Mouse (Mus musculus) large intestine, adult 2 months (tissue): ENCODE results near the gene Tmem131. TPM values are rescaled to one million over a fixed set of nuclear protein-coding genes. Genes with fewer than 3 reads are reported as not detected.
"Not testable (repeated sequence)": the region's sequence is repeated elsewhere in the genome, so short reads cannot be mapped to it uniquely, and the experiment has no call there.

Source experiments
- DNase-seq: peaks from one replicate; pipeline ENCODE4 v3.0.0-alpha.2; 2012; ENCODE audit warnings: low read depth, low spot score
- WGBS: fragments of 180-500 bp; shearing (Covaris S2); methylation state at CpG from one replicate; pipeline ENCODE4 v1.1.7; 2018; 5-methylcytosine and 5-hydroxymethylcytosine counted together
- polyA plus RNA-seq: library from polyadenylated mRNA; depleted of rRNA; stranded (reverse); fragments of >200 nt; gene quantifications from 2 replicates; pipeline ENCODE4 v1.2.3, GENCODE M21; 2012

Gene Tmem131
- polyA plus RNA-seq, 1 experiment: 19.1 TPM

- no peak for DNase-seq
- WGBS: 80% methylated on average over 6 of the region's 6 CpGs
Observed at GRCm38 (mm10) chr1:36852085-36852484, 91.4 kb downstream of the Tmem131 start.

GRCm38 (mm10) chr1:36851392-36851791, 92.1 kb downstream of the Tmem131 start:
- 82% methylated on average over 4 of the region's 4 CpGs for WGBS
- DNase-seq: no peak

DNA sequence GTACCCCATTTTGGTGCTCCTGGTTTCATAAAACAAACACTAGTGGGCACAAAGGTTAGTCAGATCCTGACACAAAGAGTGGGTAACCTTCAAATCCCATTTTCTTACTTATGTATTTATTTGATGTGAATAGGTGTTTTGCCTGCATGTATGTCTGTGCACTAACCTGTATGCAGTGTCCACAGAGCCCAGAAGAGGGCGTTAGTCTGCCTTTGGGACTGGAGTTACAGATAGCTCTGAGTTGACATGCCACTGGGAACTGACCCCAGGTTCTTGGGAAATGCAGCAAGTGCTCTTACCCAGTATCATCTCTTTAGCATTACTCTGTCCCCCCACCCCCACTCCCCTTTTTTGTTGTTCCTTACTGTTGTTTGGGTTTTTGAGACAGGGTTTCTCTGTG, 95.4 kb downstream of the Tmem131 start:
- 90% methylated on average over 1 of the region's 1 CpGs for WGBS
- DNase-seq: no peak

DNA sequence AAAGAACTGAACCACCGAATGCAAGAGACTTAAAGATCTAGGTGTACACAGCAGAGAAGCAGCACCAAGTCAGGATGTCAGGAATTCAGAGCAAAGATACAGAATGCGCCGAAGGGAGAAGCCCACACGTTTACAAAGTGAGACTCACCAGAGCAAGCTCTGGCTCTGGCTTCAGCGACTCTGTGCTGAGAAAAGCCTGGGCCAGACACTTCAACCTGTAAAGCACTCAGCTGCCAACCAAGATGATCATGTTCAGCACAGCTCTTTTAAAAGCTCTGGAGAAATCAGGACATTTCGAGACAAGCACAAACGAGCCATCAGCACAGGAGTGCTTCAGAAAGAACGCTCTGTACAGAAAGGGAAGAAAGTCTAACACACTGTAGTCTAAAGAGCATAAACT, 96.2 kb downstream of the Tmem131 start:
- 87% methylated on average over 8 of the region's 8 CpGs for WGBS
- no peak for DNase-seq

- DNase-seq: no peak
- WGBS: 53% methylated on average over 5 of the region's 5 CpGs
Observed at GRCm38 (mm10) chr1:36845031-36845430, 98.4 kb downstream of the Tmem131 start.

GRCm38 (mm10) chr1:36841806-36842205, 101.7 kb downstream of the Tmem131 start:
- DNase-seq: no peak
- 37% methylated on average over 1 of the region's 1 CpGs for WGBS

DNA sequence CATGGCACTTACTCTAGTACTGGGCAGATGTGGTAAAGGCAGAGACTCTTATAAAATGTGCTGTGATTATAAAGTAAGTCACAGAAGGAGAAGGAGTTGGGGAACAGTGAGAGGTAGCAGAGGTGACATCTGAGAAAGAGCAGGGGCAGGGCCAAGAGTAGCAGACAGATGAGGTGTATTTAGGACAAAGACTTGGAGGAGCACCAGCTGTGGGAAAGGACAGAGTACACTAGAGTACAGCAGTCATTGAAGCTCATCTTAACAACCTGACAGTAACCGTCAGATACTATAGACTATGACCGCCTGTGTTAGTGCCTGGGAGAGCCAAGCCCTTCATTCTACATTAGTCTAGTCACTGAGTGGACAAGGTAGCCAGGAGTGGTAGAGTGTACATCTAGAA, 102.5 kb downstream of the Tmem131 start:
- WGBS: 54% methylated on average over 2 of the region's 2 CpGs

GRCm38 (mm10) chr1:36839858-36840257, 103.6 kb downstream of the Tmem131 start:
- no peak for DNase-seq
- 50% methylated on average over 3 of the region's 3 CpGs for WGBS

More for the DNA sequence above, 102.5 kb downstream of the Tmem131 start:
- DNase-seq: no peak

DNA sequence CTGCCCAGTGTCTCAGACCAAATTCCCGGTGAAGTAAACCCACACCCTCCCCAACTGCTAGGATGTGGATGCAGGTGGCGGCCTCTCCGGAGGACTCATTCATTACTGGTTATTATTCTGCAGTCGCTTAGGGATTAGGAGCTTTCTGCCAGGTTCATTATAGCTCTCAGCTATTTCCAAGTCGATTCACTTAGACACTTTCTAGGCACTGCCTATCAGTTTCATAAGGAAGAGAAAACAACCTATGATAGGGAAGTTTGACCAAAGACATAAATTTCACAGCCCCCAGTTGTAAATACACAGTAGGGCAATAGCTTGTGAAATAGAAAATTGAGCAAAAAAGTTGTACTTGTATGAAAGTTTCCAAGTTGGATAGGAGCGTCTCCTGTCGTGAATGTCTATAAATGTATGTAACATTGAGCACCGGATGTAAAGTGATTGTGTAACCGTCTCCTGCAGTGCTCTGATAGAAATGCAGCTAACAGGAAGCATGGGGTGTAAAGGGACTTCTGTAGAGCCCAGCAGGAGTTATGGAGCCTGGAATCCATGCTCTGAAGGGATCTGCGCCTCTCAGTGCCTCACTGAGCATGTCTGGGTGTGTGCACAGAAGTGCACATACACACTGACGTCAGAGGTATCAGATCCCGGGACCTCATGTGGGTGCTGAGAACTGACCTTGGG, 107.1 kb downstream of the Tmem131 start:
- WGBS: 83% methylated on average over 12 of the region's 12 CpGs

GRCm38 (mm10) chr1:36835593-36835992, 107.9 kb downstream of the Tmem131 start:
- WGBS: 94% methylated on average over 3 of the region's 3 CpGs

More for the DNA sequence above, 107.1 kb downstream of the Tmem131 start:
- no peak for DNase-seq

DNA sequence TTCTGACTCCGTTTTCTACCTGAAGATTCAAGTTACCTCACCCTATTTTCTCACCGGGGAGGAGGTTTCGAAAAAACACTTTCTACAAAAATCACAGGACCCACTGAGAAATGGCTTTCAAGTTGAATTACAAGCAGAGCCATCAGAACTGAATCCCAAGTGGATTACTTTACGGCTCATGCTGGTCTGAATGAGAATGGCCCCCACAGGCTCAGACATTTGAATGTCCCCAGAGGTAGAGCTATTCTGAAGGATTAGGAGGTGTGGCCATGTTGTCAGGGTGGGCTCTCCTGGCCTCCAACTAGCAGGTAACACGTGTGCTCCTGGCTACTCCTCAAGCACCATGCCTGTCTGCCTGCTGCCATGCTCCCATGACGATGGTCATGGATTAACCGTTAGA, 109.4 kb downstream of the Tmem131 start:
- WGBS: 95% methylated on average over 7 of the region's 7 CpGs
- no peak for DNase-seq

More at GRCm38 (mm10) chr1:36835593-36835992, 107.9 kb downstream of the Tmem131 start:
- no peak for DNase-seq

DNA sequence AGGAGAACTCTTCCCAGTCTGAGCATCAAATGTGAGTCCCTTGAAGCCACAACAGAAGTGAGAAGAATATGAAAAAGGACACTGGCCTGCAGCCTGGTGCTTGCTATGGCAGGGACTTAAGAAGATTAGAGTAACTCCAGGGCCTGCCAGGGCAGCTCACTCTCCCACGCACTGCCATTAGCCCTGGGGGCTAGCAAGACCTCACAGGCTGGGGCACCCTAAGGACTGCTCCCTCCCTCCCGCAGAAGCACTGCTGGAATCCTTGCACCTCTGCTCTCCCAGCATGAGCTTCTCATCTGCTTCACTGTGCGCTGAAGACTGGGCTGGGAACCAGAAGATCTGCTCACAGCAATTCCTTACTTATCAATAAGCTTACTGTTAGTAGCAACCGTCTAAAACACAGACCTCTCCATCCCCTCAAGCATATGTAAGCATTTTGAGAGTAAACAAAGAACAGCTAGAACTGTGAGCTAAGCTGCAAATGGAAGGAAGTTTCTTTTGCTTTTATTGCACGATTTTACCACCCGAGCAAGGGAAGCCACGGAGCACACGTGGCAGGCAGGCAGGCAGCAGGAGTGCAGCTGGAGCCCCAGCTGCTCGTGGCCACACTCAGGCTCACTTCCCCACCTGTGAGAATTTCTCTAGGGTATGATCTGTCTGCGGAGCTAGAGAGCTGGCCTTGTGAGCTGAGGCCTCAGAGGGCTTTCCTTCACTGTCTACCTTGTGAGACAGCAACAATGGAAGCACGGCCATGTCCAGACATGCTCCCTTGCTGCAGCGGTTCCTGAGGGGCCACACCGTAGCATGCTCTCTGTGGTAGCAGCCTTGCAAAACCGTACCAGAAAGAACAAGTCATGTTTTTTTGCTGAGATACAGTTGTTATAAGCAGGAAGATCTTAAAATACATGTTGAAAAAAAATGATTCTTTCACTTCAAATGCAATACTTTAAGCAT, 112.3 kb downstream of the Tmem131 start:
- no peak for DNase-seq
- 56% methylated on average over 14 of the region's 14 CpGs for WGBS

DNA sequence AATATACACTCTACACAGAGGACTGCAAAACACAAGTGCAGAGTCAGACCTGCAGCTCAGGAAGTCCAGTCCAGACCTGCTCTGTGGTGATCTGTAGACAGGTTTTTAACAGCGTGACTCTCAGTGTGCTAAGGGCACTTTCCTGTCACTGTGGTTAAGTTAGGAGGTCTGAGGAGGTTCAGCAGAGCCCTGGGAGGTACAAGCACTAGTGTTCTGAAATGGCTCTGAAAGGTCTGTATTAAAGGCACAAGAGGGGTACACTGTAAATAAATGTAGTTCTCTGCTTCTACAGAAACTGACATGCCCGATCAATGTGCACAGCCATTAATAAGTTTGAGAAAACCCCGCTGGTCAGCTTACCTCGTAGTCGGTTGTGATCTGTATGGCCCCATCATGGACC, 119.1 kb downstream of the Tmem131 start:
- no peak for DNase-seq
- WGBS: 97% methylated on average over 5 of the region's 5 CpGs

DNA sequence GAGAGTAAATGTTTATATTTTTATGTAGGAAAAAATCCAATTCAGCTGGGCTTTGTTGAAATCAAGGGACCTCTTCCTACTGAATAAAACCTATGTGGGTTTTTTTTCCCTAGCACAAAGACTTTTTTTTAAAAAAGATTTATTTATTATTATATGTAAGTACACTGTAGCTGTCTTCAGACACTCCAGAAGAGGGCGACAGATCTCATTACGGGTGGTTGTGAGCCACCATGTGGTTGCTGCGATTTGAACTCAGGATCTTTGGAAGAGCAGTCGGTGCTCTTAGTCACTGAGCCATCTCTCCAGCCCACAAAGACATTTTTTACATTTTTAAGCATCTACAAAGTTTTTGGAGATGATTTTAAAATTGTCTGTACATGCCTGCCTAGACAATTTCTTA, 121.5 kb downstream of the Tmem131 start:
- WGBS: 84% methylated on average over 4 of the region's 4 CpGs
- DNase-seq: not testable (repeated sequence)

DNA sequence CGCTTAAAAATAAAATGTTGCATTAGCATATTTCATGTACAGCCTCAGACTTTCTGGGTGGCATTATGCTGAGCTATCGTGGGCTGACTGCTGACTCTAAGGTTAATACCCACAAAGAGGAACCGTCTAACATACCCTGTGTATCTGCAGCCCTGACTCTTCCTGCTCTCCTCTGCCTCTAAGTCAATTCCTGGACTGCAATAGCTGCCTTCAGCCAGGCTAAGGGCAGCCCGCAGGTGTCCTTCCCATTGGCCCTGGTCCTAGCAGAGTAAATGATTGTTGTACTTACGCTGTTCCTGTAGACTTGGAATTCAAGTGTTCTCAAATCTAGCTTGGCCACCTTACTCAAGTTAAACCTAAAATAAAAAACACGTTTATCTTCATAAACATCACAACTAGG, 128.3 kb downstream of the Tmem131 start:
- no peak for DNase-seq

GRCm38 (mm10) chr1:36814271-36814903, 129.1 kb downstream of the Tmem131 start:
- no peak for DNase-seq
- WGBS: 63% methylated on average over 5 of the region's 5 CpGs

More for the DNA sequence above, 128.3 kb downstream of the Tmem131 start:
- 73% methylated on average over 6 of the region's 6 CpGs for WGBS

DNA sequence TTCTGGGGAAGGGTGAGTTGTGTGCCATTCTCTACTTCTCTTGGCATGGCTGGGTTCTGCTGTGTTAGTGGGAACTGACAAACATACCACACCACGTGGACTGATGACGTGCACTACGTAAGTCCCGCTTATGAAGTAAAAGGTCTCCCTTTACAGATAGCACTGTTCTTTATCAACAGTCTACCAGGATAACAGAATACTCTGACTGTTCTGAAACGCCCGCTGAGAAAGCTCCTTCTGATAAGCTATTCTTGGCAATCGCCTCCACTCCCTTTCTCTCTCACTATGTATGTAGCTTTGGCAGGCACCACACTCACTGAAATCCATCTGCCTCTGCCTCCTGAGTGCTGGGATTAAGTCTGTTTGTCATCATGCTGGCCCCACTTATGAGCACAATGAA, 130.1 kb downstream of the Tmem131 start:
- DNase-seq: no peak
- WGBS: 78% methylated on average over 7 of the region's 7 CpGs

GRCm38 (mm10) chr1:36811806-36812205, 131.7 kb downstream of the Tmem131 start:
- WGBS: 94% methylated on average over 7 of the region's 7 CpGs
- DNase-seq: no peak

DNA sequence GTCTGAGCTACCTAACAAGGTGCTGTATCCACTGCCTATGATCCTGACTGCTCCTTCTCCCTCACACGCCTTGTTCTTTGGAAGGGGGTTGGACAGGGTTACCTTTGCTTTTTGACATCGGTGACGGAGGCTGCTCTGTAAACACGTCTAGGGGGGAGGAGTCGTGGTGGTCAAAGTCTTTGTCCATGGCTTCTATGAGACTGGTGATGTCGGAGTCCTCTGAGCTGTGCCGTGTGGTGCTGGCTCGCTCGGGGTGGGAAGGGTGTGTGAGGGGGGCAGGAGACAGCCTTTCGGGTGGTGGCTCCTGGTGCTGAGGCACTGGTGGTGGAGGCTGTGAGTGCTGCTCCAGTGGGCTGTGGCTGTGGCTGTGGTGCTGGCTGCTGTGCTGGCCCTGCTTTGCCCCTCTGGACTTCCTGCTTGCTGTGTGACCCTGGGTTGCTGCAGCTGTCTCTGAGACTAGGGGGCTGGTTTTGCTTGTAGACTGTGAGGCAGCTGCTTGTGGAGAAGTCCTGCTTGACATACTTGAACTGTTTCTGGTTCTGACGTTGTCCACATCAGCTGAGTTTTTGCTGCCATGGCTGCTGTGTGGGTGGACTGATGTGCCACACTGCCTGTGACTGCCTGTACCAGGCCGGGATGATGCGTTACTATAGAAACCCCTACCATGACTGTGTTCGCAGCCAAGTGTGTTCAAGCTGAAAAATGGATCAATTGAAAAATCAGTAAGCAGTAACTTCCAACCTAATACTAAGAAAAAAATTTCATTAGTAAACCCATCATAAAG, 135.5 kb downstream of the Tmem131 start:
- DNase-seq: no peak
- WGBS: 88% methylated on average over 14 of the region's 14 CpGs
